Mouse (Mus musculus): ENCODE measurements around the gene Phtf1. TPM values are rescaled to one million over a fixed set of nuclear protein-coding genes. Genes with fewer than 3 reads are reported as not detected.

The Phtf1 gene
- polyA plus RNA-seq, 1 experiment from 2014 or later: 53.4 TPM

DNA sequence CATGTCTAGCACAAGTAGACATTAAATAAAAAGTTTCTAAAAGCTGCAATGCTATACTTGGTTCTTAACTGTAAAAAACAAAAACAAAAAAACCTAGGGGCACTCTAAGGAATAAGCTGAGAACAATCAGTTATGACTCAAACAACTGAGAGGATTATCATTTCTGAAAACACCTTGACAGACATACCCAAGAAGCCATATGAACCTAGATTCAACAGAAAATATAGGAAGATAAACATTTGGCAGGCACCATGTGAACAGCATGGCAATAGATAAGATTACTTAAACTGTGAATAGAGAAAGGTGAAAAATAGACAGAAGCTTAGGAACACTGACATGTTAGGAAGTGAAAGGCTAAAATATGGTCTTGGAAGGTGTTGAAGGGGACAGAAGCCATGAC lies 101.5 kb downstream of the Phtf1 start:
- Histone ChIP-seq H3K9ac (ENCODE audit: low read length) (no peak overlapping the region), H3K4me2 (no peak overlapping the region), H3K27me3 (ENCODE audit: control insufficient read depth, insufficient read depth, low read length) (no peaks in the 10 kb centered on the region), H3K4me1 (ENCODE audit: control insufficient read depth, insufficient read depth, low read length) (no peaks in the 10 kb centered on the region), H3K4me3 (ENCODE audit: low read depth, low read length) (no peak overlapping the region), H3K36me3 (ENCODE audit: control insufficient read depth, insufficient read depth, low read length) (no peaks in the 10 kb centered on the region), H3K9me3 (ENCODE audit: control insufficient read depth, low read length) (no peaks in the 10 kb centered on the region), H3K27ac (ENCODE audit: low read depth, low read length) (no peak overlapping the region)
- ATAC-seq (ENCODE audit: low FRiP score) (no peak), DNase-seq (ENCODE audit: low spot score, missing footprints) (no peak)

Other genes with a start within 250 kb of the Phtf1 start
- 8.9 and 10.5 TPM in 2 replicates for gene Olfml3, start 230.1 kb upstream of the Phtf1 start, polyA plus RNA-seq (2014; fragmentation: Nextera tagmentation; extraction: Ambion mirVana)
- gene Gm10964, start 228.7 kb upstream of the Phtf1 start, polyA plus RNA-seq (2014; fragmentation: Nextera tagmentation; extraction: Ambion mirVana): not detected in 2 replicates
- 15.9 and 16.6 TPM in 2 replicates for gene Hipk1, start 176.5 kb upstream of the Phtf1 start, polyA plus RNA-seq (2014; fragmentation: Nextera tagmentation; extraction: Ambion mirVana)
- 36.3 and 44.6 TPM in 2 replicates for gene Dclre1b, start 158.7 kb upstream of the Phtf1 start, polyA plus RNA-seq (2014; fragmentation: Nextera tagmentation; extraction: Ambion mirVana)
- gene Ap4b1, start 158.6 kb upstream of the Phtf1 start, polyA plus RNA-seq (2014; fragmentation: Nextera tagmentation; extraction: Ambion mirVana): 22.8 and 25.6 TPM in 2 replicates
- 0.15 TPM in 1 of 2 replicates, not detected in the other for gene Gm43064, start 158.5 kb upstream of the Phtf1 start, polyA plus RNA-seq (2014; fragmentation: Nextera tagmentation; extraction: Ambion mirVana)
- 0.14 and 0.20 TPM in 2 replicates for gene Bcl2l15, start 135.5 kb upstream of the Phtf1 start, polyA plus RNA-seq (2014; fragmentation: Nextera tagmentation; extraction: Ambion mirVana)
- gene Ptpn22, start 108.3 kb upstream of the Phtf1 start, polyA plus RNA-seq (2014; fragmentation: Nextera tagmentation; extraction: Ambion mirVana): 0.23 and 0.65 TPM in 2 replicates
- 21.1 and 24.0 TPM in 2 replicates for gene Rsbn1, start 54.0 kb upstream of the Phtf1 start, polyA plus RNA-seq (2014; fragmentation: Nextera tagmentation; extraction: Ambion mirVana)